Mouse (Mus musculus) hindbrain, embryonic 12.5 days (tissue): ENCODE measurements around the gene Cacng5. TPM values are rescaled to one million over a fixed set of nuclear protein-coding genes. Genes with fewer than 3 reads are reported as not detected.

Experiments
- ATAC-seq: fragments of 200-750 bp; cut with Nextera tagmentation; 2 replicates; pipeline ENCODE4 v1.8.0; 2017; ENCODE audit warnings: moderate TSS enrichment; ENCODE audit not compliant: low FRiP score
- H3K27ac ChIP-seq: fragments of 300-500 bp; sonication (generic); 2 replicates; pipeline ENCODE4 v1.5.1; 2016; ENCODE audit warnings: mild to moderate bottlenecking
- H3K27me3 ChIP-seq: fragments of 300-500 bp; sonication (generic); 2 replicates; pipeline ENCODE4 v1.6.1; 2016; ENCODE audit warnings: mild to moderate bottlenecking
- H3K36me3 ChIP-seq: fragments of 300-500 bp; sonication (generic); 2 replicates; pipeline ENCODE4 v1.6.1; 2016; ENCODE audit warnings: mild to moderate bottlenecking
- H3K4me1 ChIP-seq: fragments of 300-500 bp; sonication (generic); 2 replicates; pipeline ENCODE4 v1.6.1; 2016
- H3K4me2 ChIP-seq: fragments of 300-500 bp; sonication (generic); replicated peaks from 2 replicates; pipeline ENCODE4 v1.6.1; 2016; ENCODE audit warnings: mild to moderate bottlenecking
- H3K4me3 ChIP-seq: fragments of 300-500 bp; sonication (generic); 2 replicates; pipeline ENCODE4 v1.5.1; 2016; ENCODE audit warnings: mild to moderate bottlenecking
- H3K9ac ChIP-seq: fragments of 300-500 bp; sonication (generic); 2 replicates; pipeline ENCODE4 v1.6.1; 2016; ENCODE audit warnings: mild to moderate bottlenecking, moderate library complexity
- H3K9me3 ChIP-seq: fragments of 300-500 bp; sonication (generic); replicated peaks from 2 replicates; pipeline ENCODE4 v1.6.1; 2016; ENCODE audit warnings: mild to moderate bottlenecking
- WGBS: fragments of 180-500 bp; shearing (Covaris S2); methylation state at CpG from one replicate; pipeline ENCODE4 v1.1.7; 2016; 5-methylcytosine and 5-hydroxymethylcytosine counted together
- polyA plus RNA-seq: library from polyadenylated mRNA; unstranded; fragments of >200 nt; fragmentation: Nextera tagmentation; extraction: Ambion mirVana; gene quantifications from 2 replicates; pipeline ENCODE4 v1.2.1, GENCODE M21; 2016

Gene Cacng5
- polyA plus RNA-seq, 1 experiment from 2014 or later, result 2.3 TPM

DNA sequence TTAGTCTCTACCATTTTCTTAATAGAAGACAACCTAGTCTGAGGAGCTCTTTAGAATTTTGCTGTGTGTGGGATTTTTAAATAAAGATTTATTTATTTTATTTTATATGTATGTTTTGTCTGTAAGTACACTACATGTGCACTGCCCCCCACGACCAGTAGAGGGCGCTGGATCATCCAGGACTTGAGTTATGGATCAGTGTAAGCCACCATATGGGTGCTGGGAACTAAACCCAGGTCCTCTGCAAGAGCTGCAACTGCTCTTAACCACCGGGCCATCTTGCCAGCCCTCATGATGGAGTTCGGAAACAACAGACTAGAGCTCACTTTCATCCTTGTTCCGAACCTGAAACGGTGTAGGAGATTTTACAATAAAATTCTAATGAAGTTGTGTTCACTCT lies 42.1 kb downstream of the Cacng5 start:
- Histone ChIP-seq H3K9me3 (no peaks in the 10 kb centered on the region), H3K36me3 (no peaks in the 10 kb centered on the region), H3K9ac (no peak overlapping the region), H3K27me3 (no peaks in the 10 kb centered on the region), H3K27ac (no peak overlapping the region), H3K4me3 (no peak overlapping the region), H3K4me1 (peaks cover 2% of the 10 kb centered on the region; the same call in 1 of the 2 replicates), H3K4me2 (no peak overlapping the region)
- no peak for ATAC-seq
- WGBS, result 65% methylated on average over 6 of the region's 6 CpGs

GRCm38 (mm10) chr11:107867509-107867908 lies 47.3 kb downstream of the Cacng5 start:
- H3K36me3 ChIP-seq, result no peaks in the 10 kb centered on the region
- no peak overlapping the region for H3K4me3 ChIP-seq
- ATAC-seq, result no peak
- H3K27me3 ChIP-seq, result no peaks in the 10 kb centered on the region
- H3K9me3 ChIP-seq, result no peaks in the 10 kb centered on the region
- WGBS, result 77% methylated on average over 8 of the region's 8 CpGs
- no peak overlapping the region for H3K4me2 ChIP-seq
- H3K9ac ChIP-seq, result no peak overlapping the region
- H3K27ac ChIP-seq, result no peak overlapping the region
- peaks cover 4% of the 10 kb centered on the region; the same call in 1 of the 2 replicates for H3K4me1 ChIP-seq

DNA sequence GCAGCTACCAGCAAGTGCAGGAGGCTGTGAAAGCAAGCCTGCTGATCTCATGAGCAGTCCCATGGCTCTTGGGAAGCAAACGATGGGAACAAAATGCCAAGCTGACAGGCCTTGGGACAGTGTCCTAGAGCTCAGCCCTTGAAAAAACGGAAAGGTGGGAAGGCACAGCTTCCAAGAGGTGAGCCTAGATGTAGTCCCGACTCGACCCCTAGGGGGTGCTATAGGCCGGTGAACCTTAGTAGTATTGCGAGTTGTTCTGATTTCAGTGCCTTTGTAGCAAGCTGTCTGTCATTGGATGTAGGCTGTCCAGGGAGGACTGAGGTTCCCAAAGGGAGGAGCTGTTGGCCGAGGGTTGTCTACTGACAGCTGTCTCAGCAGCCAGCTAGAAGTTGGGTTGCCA lies 49.7 kb downstream of the Cacng5 start:
- no peak overlapping the region for H3K27ac ChIP-seq
- peaks cover 4% of the 10 kb centered on the region; the same call in 1 of the 2 replicates for H3K4me1 ChIP-seq
- no peak overlapping the region for H3K9ac ChIP-seq
- no peaks in the 10 kb centered on the region for H3K9me3 ChIP-seq
- peaks cover 6% of the 10 kb centered on the region; the same call in 1 of the 2 replicates for H3K27me3 ChIP-seq
- 19% methylated on average over 7 of the region's 7 CpGs for WGBS
- no peak overlapping the region for H3K4me3 ChIP-seq
- no peak overlapping the region for H3K4me2 ChIP-seq
- H3K36me3 ChIP-seq, result no peaks in the 10 kb centered on the region
- no peak for ATAC-seq

DNA sequence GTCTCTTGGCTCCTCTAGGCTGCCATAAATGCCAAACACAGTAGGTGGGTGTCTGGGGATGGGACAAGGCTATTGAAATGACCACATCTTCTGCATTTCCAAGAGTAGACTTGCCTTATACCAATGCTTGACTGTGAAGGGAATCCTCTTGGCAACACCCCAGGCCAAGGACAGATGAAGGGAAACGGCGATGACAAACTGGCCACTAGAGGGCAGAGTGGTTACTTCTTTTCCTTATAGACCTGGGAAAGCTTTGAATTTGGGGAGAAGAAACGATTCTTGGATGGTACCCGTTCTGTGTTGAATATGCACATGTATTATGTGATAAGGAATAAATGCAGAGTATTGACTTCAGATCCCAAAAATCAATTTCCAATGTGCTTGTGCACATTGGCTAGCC lies 50.8 kb downstream of the Cacng5 start:
- peaks cover 6% of the 10 kb centered on the region; the same call in 1 of the 2 replicates for H3K27me3 ChIP-seq
- no peak overlapping the region for H3K4me2 ChIP-seq
- no peak overlapping the region for H3K9ac ChIP-seq
- H3K9me3 ChIP-seq, result no peaks in the 10 kb centered on the region
- H3K36me3 ChIP-seq, result no peaks in the 10 kb centered on the region
- H3K27ac ChIP-seq, result no peak overlapping the region
- 8% methylated on average over 4 of the region's 4 CpGs for WGBS
- no peak; the same call in 1 of the 2 replicates for ATAC-seq
- H3K4me1 ChIP-seq, result peaks cover 4% of the 10 kb centered on the region; the same call in 1 of the 2 replicates
- H3K4me3 ChIP-seq, result no peak overlapping the region

- H3K4me1 ChIP-seq, result no peaks in the 10 kb centered on the region
- no peaks in the 10 kb centered on the region for H3K36me3 ChIP-seq
- H3K27ac ChIP-seq, result no peak overlapping the region
- peaks cover 6% of the 10 kb centered on the region for H3K27me3 ChIP-seq
- H3K9me3 ChIP-seq, result no peaks in the 10 kb centered on the region
- ATAC-seq, result no peak
- WGBS, result 82% methylated on average over 5 of the region's 5 CpGs
- H3K4me3 ChIP-seq, result no peak overlapping the region
- no peak overlapping the region for H3K9ac ChIP-seq
- H3K4me2 ChIP-seq, result no peak overlapping the region
Measured at GRCm38 (mm10) chr11:107861738-107862137, 53.1 kb downstream of the Cacng5 start.

DNA sequence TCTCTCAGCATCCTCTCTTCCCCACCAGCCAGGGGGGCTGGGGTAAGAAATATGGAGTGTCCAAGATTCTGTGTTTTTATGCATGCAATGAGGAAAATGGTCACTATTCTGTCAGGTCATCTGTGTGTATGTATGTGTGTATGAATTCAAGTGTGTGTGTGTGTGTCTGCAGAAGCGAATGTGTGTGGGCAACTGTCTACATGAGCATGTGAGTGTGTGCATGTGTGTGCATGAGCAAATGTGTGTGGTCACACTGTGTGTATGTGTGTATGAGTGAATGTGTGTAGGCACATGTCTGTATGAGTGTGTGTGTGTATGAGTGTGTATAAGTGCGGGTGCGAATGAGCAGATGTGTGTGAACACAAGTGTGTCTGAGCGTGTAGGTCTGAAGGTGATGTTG lies 55.0 kb downstream of the Cacng5 start:
- H3K4me2 ChIP-seq, result no peak overlapping the region
- no peak overlapping the region for H3K9ac ChIP-seq
- no peak overlapping the region for H3K4me3 ChIP-seq
- H3K9me3 ChIP-seq, result no peaks in the 10 kb centered on the region
- 97% methylated on average over 4 of the region's 4 CpGs for WGBS
- peaks cover 6% of the 10 kb centered on the region for H3K27me3 ChIP-seq
- H3K4me1 ChIP-seq, result no peaks in the 10 kb centered on the region
- H3K36me3 ChIP-seq, result no peaks in the 10 kb centered on the region
- no peak overlapping the region for H3K27ac ChIP-seq
- no peak for ATAC-seq

- no peaks in the 10 kb centered on the region for H3K9me3 ChIP-seq
- ATAC-seq, result no peak
- WGBS, result 25% methylated on average over 7 of the region's 7 CpGs
- H3K27ac ChIP-seq, result no peak overlapping the region
- no peaks in the 10 kb centered on the region for H3K4me1 ChIP-seq
- no peaks in the 10 kb centered on the region for H3K36me3 ChIP-seq
- no peak overlapping the region for H3K9ac ChIP-seq
- peaks cover 6% of the 10 kb centered on the region for H3K27me3 ChIP-seq
- no peak overlapping the region for H3K4me2 ChIP-seq
- no peak overlapping the region for H3K4me3 ChIP-seq
Measured at GRCm38 (mm10) chr11:107859288-107859687, 55.6 kb downstream of the Cacng5 start.

DNA sequence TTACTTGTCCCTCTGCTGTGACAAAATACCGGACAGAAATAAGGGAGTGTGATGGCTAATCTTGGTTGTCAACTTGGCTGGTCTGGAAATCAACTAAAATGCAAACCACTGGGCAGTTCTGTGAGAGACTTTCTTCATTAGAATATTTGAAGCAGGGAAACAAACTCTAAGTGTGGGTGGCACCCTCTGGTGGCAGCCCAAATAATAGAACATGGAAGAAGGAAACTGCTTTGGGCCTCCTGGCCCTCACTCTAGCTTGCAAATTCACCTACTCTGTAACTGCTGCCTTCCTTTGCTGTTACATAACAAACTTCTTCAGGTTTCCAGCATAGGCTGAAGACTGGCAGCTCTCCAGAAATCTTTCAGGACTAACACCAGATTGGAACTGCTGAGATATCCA lies 61.8 kb downstream of the Cacng5 start:
- Histone ChIP-seq H3K4me2 (no peak overlapping the region), H3K4me1 (no peaks in the 10 kb centered on the region), H3K9me3 (no peaks in the 10 kb centered on the region), H3K36me3 (no peaks in the 10 kb centered on the region), H3K27ac (no peak overlapping the region), H3K4me3 (no peak overlapping the region), H3K27me3 (no peaks in the 10 kb centered on the region; the same call in 1 of the 2 replicates), H3K9ac (no peak overlapping the region)
- 41% methylated on average over 1 of the region's 1 CpGs for WGBS
- ATAC-seq, result no peak

DNA sequence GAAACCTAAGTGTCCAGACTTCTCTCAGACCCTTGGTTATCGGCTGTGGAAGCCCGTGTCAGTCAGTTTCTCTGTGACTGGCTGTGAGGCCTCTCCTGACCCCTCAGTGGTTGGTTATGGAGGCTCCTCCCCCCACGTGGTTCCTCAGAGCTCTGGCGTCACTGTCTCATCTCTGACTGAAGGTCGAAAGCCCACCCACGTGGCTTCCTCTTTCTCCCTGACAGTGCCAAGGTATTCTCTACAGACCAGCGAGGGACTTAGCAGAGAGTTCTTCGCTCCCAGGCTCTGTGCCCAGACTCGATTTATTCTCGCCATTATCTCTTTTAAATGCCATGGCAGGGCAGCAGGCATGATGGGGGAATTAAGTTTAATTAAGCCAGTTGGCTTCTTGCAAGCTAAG lies 65.2 kb downstream of the Cacng5 start:
- no peaks in the 10 kb centered on the region for H3K9me3 ChIP-seq
- 50% methylated on average over 10 of the region's 10 CpGs for WGBS
- no peaks in the 10 kb centered on the region for H3K36me3 ChIP-seq
- no peaks in the 10 kb centered on the region for H3K27me3 ChIP-seq
- no peak overlapping the region for H3K27ac ChIP-seq
- H3K4me2 ChIP-seq, result no peak overlapping the region
- H3K4me3 ChIP-seq, result no peak overlapping the region
- no peaks in the 10 kb centered on the region for H3K4me1 ChIP-seq
- H3K9ac ChIP-seq, result no peak overlapping the region
- no peak for ATAC-seq

DNA sequence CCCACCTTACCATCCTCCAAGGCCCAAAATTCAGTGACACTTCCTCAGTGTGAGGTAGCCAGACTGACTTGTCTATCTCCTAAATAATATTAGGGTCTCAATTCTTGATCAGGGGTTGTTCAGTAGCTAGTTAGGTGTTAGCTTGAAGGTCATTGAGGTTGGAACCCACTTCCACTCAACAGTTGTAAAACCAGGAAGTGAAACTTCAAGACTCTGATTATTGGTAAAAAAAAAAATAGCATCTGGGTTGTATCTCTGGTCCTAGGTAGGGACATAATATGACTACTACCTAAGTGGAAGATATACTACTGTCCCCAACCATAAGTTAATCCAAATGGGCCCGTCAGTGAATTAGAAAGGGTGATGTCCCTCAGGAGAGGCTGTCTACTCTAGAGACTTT lies 70.7 kb downstream of the Cacng5 start:
- peaks cover 5% of the 10 kb centered on the region; the same call in 1 of the 2 replicates for H3K9me3 ChIP-seq
- no peak overlapping the region for H3K9ac ChIP-seq
- H3K27me3 ChIP-seq, result no peaks in the 10 kb centered on the region
- H3K4me1 ChIP-seq, result no peaks in the 10 kb centered on the region
- H3K36me3 ChIP-seq, result no peaks in the 10 kb centered on the region
- H3K4me3 ChIP-seq, result no peak overlapping the region
- WGBS, result 97% methylated on average over 1 of the region's 1 CpGs
- no peak overlapping the region for H3K4me2 ChIP-seq
- H3K27ac ChIP-seq, result no peak overlapping the region
- ATAC-seq, result no peak

GRCm38 (mm10) chr11:107833351-107834040 lies 81.4 kb downstream of the Cacng5 start:
- Histone ChIP-seq H3K27ac (peak overlapping the region; percentile 62; the same call in 1 of the 2 replicates), H3K4me2 (no peak overlapping the region), H3K9me3 (no peaks in the 10 kb centered on the region), H3K4me3 (no peak overlapping the region), H3K27me3 (no peaks in the 10 kb centered on the region), H3K9ac (no peak overlapping the region; the same call in 1 of the 2 replicates), H3K36me3 (no peaks in the 10 kb centered on the region), H3K4me1 (peaks cover 3% of the 10 kb centered on the region)
- WGBS, result 55% methylated on average over 7 of the region's 7 CpGs
- ATAC-seq, result 0 out of 2 replicates have a peak, but pooled peaks have one; percentile 26
